Mouse (Mus musculus): Measurements from ENCODE around the gene Ap3d1.

- no peak; the same call in 1 of the 2 replicates for TF ChIP-seq POLR2A (IDR thresholded peaks at IDR 0.05; ENCODE audit: borderline replicate concordance, extremely low read depth, low read depth, low read length)
- TF ChIP-seq CTCF (IDR thresholded peaks at IDR 0.05; ENCODE audit: insufficient read depth, low read length): no peak
These were observed 77.1 kb downstream of the Ap3d1 start for GRCm38 (mm10) chr10:80665016-80665380.
